Mouse (Mus musculus) stomach, embryonic 16.5 days (tissue): ENCODE data around the gene Wdr17. TPM values are rescaled to one million over a fixed set of nuclear protein-coding genes. Genes with fewer than 3 reads are reported as not detected.

Source experiments
- ATAC-seq: fragments of 200-750 bp; cut with Nextera tagmentation; 2 replicates; pipeline ENCODE4 v1.8.0; 2017; ENCODE audit warnings: moderate number of reproducible peaks, moderate TSS enrichment; ENCODE audit not compliant: insufficient read depth, low FRiP score
- H3K27ac ChIP-seq: fragments of 300-500 bp; sonication (generic); 2 replicates; pipeline ENCODE4 v1.5.1; 2014; ENCODE audit warnings: low read length
- H3K27me3 ChIP-seq: fragments of 300-500 bp; sonication (generic); 2 replicates; pipeline ENCODE4 v1.6.1; 2014; ENCODE audit warnings: low read length, control low read depth, mixed read lengths; ENCODE audit not compliant: control insufficient read depth, insufficient read depth
- H3K36me3 ChIP-seq: fragments of 300-500 bp; sonication (generic); 2 replicates; pipeline ENCODE4 v1.6.1; 2014; ENCODE audit warnings: low read length; ENCODE audit not compliant: control insufficient read depth, insufficient read depth
- H3K4me1 ChIP-seq: fragments of 300-500 bp; sonication (generic); 2 replicates; pipeline ENCODE4 v1.6.1; 2014; ENCODE audit warnings: low read length, control low read depth, mixed read lengths; ENCODE audit not compliant: control insufficient read depth, insufficient read depth
- H3K4me2 ChIP-seq: fragments of 300-500 bp; sonication (generic); 2 replicates; pipeline ENCODE4 v1.6.1; 2014; ENCODE audit warnings: low read depth, low read length, mixed read lengths
- H3K4me3 ChIP-seq: fragments of 300-500 bp; sonication (generic); replicated peaks from 2 replicates; pipeline ENCODE4 v1.5.1; 2014; ENCODE audit warnings: mild to moderate bottlenecking, low read length
- H3K9ac ChIP-seq: fragments of 300-500 bp; sonication (generic); 2 replicates; pipeline ENCODE4 v1.6.1; 2014; ENCODE audit warnings: low read length
- H3K9me3 ChIP-seq: fragments of 300-500 bp; sonication (generic); replicated peaks from 2 replicates; pipeline ENCODE4 v1.6.1; 2016; ENCODE audit warnings: low read length, control low read depth; ENCODE audit not compliant: control insufficient read depth
- WGBS: fragments of 180-500 bp; shearing (Covaris S2); extraction: QIAGEN DNeasy Blood & Tissue Kit; methylation state at CpG from one replicate; pipeline ENCODE4 v1.1.7; 2014; 5-methylcytosine and 5-hydroxymethylcytosine counted together
- polyA plus RNA-seq: library from polyadenylated mRNA; unstranded; fragments of >200 nt; fragmentation: Nextera tagmentation; extraction: Ambion mirVana; gene quantifications from 2 replicates; pipeline ENCODE4 v1.2.1, GENCODE M21; 2015

Wdr17 gene
- polyA plus RNA-seq, 1 experiment from 2014 or later: 0.57 TPM

- WGBS: 58% methylated on average over 6 of the region's 6 CpGs
Measured at GRCm38 (mm10) chr8:54808217-54808616, 78.8 kb downstream of the Wdr17 start.

GRCm38 (mm10) chr8:54806173-54806572 lies 80.8 kb downstream of the Wdr17 start:
- Histone ChIP-seq H3K36me3 (no peaks in the 10 kb centered on the region), H3K4me1 (no peaks in the 10 kb centered on the region), H3K4me3 (no peak overlapping the region), H3K27me3 (no peaks in the 10 kb centered on the region), H3K27ac (no peak overlapping the region), H3K9ac (no peak overlapping the region), H3K9me3 (no peaks in the 10 kb centered on the region), H3K4me2 (no peak overlapping the region)
- 91% methylated on average over 6 of the region's 6 CpGs for WGBS
- no peak for ATAC-seq

More at GRCm38 (mm10) chr8:54808217-54808616, 78.8 kb downstream of the Wdr17 start:
- H3K36me3 ChIP-seq: no peaks in the 10 kb centered on the region
- no peaks in the 10 kb centered on the region for H3K9me3 ChIP-seq
- no peaks in the 10 kb centered on the region for H3K4me1 ChIP-seq
- H3K27ac ChIP-seq: no peak overlapping the region
- no peaks in the 10 kb centered on the region for H3K27me3 ChIP-seq
- no peak for ATAC-seq
- H3K4me3 ChIP-seq: no peak overlapping the region
- no peak overlapping the region for H3K9ac ChIP-seq
- H3K4me2 ChIP-seq: no peak overlapping the region

- 93% methylated on average over 2 of the region's 2 CpGs for WGBS
- Histone ChIP-seq H3K4me1 (no peaks in the 10 kb centered on the region), H3K4me3 (no peak overlapping the region), H3K27me3 (no peaks in the 10 kb centered on the region), H3K27ac (no peak overlapping the region), H3K9ac (no peak overlapping the region), H3K9me3 (no peaks in the 10 kb centered on the region), H3K36me3 (no peaks in the 10 kb centered on the region), H3K4me2 (no peak overlapping the region)
- ATAC-seq: no peak
Measured at GRCm38 (mm10) chr8:54792699-54793061, 94.3 kb downstream of the Wdr17 start.

- Histone ChIP-seq H3K9ac (no peak overlapping the region), H3K27me3 (no peaks in the 10 kb centered on the region), H3K9me3 (no peaks in the 10 kb centered on the region), H3K36me3 (no peaks in the 10 kb centered on the region), H3K27ac (no peak overlapping the region), H3K4me2 (no peak overlapping the region), H3K4me1 (no peaks in the 10 kb centered on the region), H3K4me3 (no peak overlapping the region)
- no peak for ATAC-seq
- WGBS: 65% methylated on average over 2 of the region's 2 CpGs
Measured at GRCm38 (mm10) chr8:54791858-54792698, 94.9 kb downstream of the Wdr17 start.

GRCm38 (mm10) chr8:54780134-54780942 lies 106.6 kb downstream of the Wdr17 start:
- 10% methylated on average over 16 of the region's 16 CpGs for WGBS
- Histone ChIP-seq H3K4me1 (peaks cover 11% of the 10 kb centered on the region; the same call in 1 of the 2 replicates), H3K9me3 (no peaks in the 10 kb centered on the region), H3K27me3 (no peaks in the 10 kb centered on the region), H3K4me2 (peak overlapping the region; percentile 81), H3K27ac (no peak overlapping the region), H3K4me3 (peak overlapping the region; percentile 46), H3K36me3 (no peaks in the 10 kb centered on the region), H3K9ac (peak overlapping the region; percentile 49; the same call in 1 of the 2 replicates)
- ATAC-seq: peak; percentile 21; the same call in 1 of the 2 replicates

- Histone ChIP-seq H3K4me2 (peak overlapping the region; percentile 81), H3K4me1 (peaks cover 11% of the 10 kb centered on the region; the same call in 1 of the 2 replicates), H3K27ac (no peak overlapping the region), H3K27me3 (no peaks in the 10 kb centered on the region), H3K36me3 (no peaks in the 10 kb centered on the region), H3K9ac (peak overlapping the region; percentile 55), H3K9me3 (no peaks in the 10 kb centered on the region), H3K4me3 (peak overlapping the region; percentile 46)
- WGBS: under 1% methylated on average over 23 of the region's 23 CpGs
- ATAC-seq: peak; percentile 62
Measured at GRCm38 (mm10) chr8:54779317-54780133, 107.5 kb downstream of the Wdr17 start.

- ATAC-seq: no peak
- no peak overlapping the region for H3K4me3 ChIP-seq
- H3K4me1 ChIP-seq: peaks cover 11% of the 10 kb centered on the region; the same call in 1 of the 2 replicates
- H3K9ac ChIP-seq: no peak overlapping the region
- H3K27ac ChIP-seq: no peak overlapping the region
- H3K36me3 ChIP-seq: no peaks in the 10 kb centered on the region
- H3K27me3 ChIP-seq: no peaks in the 10 kb centered on the region
- no peaks in the 10 kb centered on the region for H3K9me3 ChIP-seq
- H3K4me2 ChIP-seq: no peak overlapping the region
Measured at GRCm38 (mm10) chr8:54777012-54777411, 110.0 kb downstream of the Wdr17 start.

GRCm38 (mm10) chr8:54776241-54776640 lies 110.7 kb downstream of the Wdr17 start:
- ATAC-seq: no peak
- peaks cover 11% of the 10 kb centered on the region; the same call in 1 of the 2 replicates for H3K4me1 ChIP-seq
- H3K36me3 ChIP-seq: no peaks in the 10 kb centered on the region
- H3K4me3 ChIP-seq: no peak overlapping the region
- no peak overlapping the region for H3K9ac ChIP-seq
- no peaks in the 10 kb centered on the region for H3K27me3 ChIP-seq
- H3K9me3 ChIP-seq: no peaks in the 10 kb centered on the region
- H3K4me2 ChIP-seq: no peak overlapping the region
- H3K27ac ChIP-seq: no peak overlapping the region
